Mouse (Mus musculus) liver, embryonic 14.5 days (tissue): ENCODE measurements at regions not wholly inside any gene's neighbourhood (a gene's known extent, or its start where the extent isn't known, plus 50 kb on each side); places are given as distances from the start of the nearest gene placed in this dataset.

Source experiments
- CTCF ChIP-seq: IDR thresholded peaks from 2 replicates; pipeline ENCODE4 v1.5.1; 2016; ENCODE audit warnings: antibody characterized with exemption, low read depth, control low read depth
- EP300 ChIP-seq: IDR thresholded peaks from 2 replicates; pipeline ENCODE4 v1.6.1; 2016; ENCODE audit warnings: antibody characterized with exemption, low read depth

DNA sequence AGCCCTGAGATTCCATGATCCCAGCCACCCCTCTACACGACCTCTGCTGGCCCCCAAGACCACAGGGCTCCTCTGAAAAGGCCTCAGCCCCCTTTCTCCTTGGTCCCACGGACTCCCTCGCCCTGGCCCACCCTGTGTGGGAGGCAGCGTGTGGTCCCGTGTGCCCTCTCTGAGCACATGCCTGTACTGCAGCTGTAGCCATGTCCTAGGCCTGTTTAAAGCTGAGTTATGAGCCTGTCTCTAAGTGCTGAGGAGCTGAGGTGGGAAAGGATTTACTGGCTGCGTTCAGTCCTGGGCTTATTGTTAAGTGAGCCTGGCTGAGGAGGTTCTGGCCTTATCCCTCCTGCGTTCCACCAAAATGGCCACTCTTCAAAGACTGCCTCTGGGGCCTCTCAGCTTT lies 102.6 kb downstream of the Vegfa start:
- no peak for TF ChIP-seq CTCF
- no peak for TF ChIP-seq EP300
